Mouse (Mus musculus) liver, embryonic 14.5 days (tissue): Measurements from ENCODE around the gene Cep128.

Source experiments
- CTCF ChIP-seq: IDR thresholded peaks from 2 replicates; pipeline ENCODE4 v1.5.1; 2016; ENCODE audit warnings: antibody characterized with exemption, low read depth, control low read depth
- EP300 ChIP-seq: IDR thresholded peaks from 2 replicates; pipeline ENCODE4 v1.6.1; 2016; ENCODE audit warnings: antibody characterized with exemption, low read depth

DNA sequence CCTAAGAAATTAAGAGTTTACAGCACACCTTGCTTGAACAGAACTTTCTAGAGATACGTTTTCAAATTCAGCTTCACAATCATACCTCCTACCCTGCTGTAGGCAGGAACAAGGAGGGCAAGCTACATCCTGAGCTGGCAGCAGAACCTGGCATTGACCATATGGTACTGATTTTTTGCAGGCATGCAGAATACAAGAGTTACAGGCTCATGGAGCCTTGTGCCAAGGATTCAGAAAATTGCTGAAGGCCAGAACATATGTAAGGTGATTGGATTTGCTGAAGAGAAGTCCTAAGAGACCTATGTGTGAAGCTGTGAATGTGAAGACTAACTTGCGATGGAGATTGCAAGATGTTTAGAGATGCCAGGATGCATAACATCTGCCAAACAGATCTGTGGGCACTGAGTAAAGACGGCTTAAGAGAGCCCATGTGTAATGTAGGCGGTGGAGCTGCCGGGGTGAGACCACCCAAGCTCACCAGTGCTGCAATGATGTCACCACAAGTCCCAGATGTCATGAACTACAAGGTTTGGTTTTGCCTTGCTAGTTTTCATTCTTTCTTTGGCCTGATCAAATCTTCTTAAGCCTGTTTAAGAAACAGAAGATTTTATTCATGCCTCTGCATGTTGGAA, 422.7 kb downstream of the Cep128 start:
- TF ChIP-seq CTCF (no peak), EP300 (no peak)
